Mouse (Mus musculus) midbrain, embryonic 10.5 days (tissue): ENCODE data around the gene Agbl4. TPM values are rescaled to one million over a fixed set of nuclear protein-coding genes. Genes with fewer than 3 reads are reported as not detected.

Experiments
- DNase-seq: peaks from one replicate; pipeline ENCODE4 v3.0.0-alpha.2; 2017; ENCODE audit warnings: low spot score
- H3K27ac ChIP-seq: fragments of 300-500 bp; sonication (generic); replicated peaks from 2 replicates; pipeline ENCODE4 v1.5.1; 2016; ENCODE audit warnings: mild to moderate bottlenecking
- H3K27me3 ChIP-seq: fragments of 300-500 bp; sonication (generic); 2 replicates; pipeline ENCODE4 v1.6.1; 2016; ENCODE audit warnings: low read depth, mild to moderate bottlenecking; ENCODE audit not compliant: poor library complexity, severe bottlenecking
- H3K36me3 ChIP-seq: fragments of 300-500 bp; sonication (generic); 2 replicates; pipeline ENCODE4 v1.6.1; 2016; ENCODE audit warnings: mild to moderate bottlenecking, moderate library complexity
- H3K4me1 ChIP-seq: fragments of 300-500 bp; sonication (generic); 2 replicates; pipeline ENCODE4 v1.6.1; 2016
- H3K4me3 ChIP-seq: fragments of 300-500 bp; sonication (generic); 2 replicates; pipeline ENCODE4 v1.5.1; 2016; ENCODE audit warnings: mild to moderate bottlenecking, moderate library complexity
- H3K9me3 ChIP-seq: fragments of 300-500 bp; sonication (generic); replicated peaks from 2 replicates; pipeline ENCODE4 v1.6.1; 2016; ENCODE audit warnings: mild to moderate bottlenecking
- WGBS: fragments of 180-500 bp; shearing (Covaris S2); methylation state at CpG from one replicate; pipeline ENCODE4 v1.1.7; 2016; 5-methylcytosine and 5-hydroxymethylcytosine counted together
- polyA plus RNA-seq: library from polyadenylated mRNA; unstranded; fragments of >200 nt; fragmentation: Nextera tagmentation; extraction: Ambion mirVana; gene quantifications from 2 replicates; pipeline ENCODE4 v1.2.1, GENCODE M21; 2016

Agbl4 gene
- polyA plus RNA-seq, 1 experiment from 2014 or later: 0.64 TPM

DNA sequence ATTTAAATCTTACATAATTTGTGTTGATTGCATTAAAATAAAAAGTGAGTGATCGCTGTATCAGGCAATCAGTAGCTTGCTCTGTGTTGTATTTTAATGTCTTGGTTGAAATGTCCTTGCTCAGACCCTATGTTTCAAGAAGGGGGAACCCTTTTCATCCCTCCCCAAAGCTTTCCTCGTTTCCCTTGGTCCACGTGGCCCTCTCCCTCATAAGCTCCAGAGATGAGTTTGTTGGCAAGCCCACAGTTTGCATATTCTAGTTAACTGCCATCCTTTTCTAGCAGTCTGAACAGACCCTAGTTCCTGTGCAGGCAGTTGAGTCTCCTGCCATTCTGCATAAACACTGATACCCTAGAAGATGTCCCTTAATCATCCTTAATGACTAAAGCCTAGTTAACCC lies 1050.5 kb downstream of the Agbl4 start:
- Histone ChIP-seq H3K4me3 (no peak overlapping the region), H3K27ac (no peak overlapping the region), H3K36me3 (peaks cover 60% of the 10 kb centered on the region), H3K27me3 (peaks cover 32% of the 10 kb centered on the region), H3K4me1 (peaks cover 23% of the 10 kb centered on the region), H3K9me3 (no peaks in the 10 kb centered on the region)
- 90% methylated on average over 3 of the region's 3 CpGs for WGBS
- no peak for DNase-seq

GRCm38 (mm10) chr4:111448586-111448985 lies 1051.1 kb downstream of the Agbl4 start:
- Histone ChIP-seq H3K4me3 (no peak overlapping the region), H3K36me3 (peaks cover 60% of the 10 kb centered on the region), H3K9me3 (no peaks in the 10 kb centered on the region), H3K27ac (no peak overlapping the region), H3K27me3 (peaks cover 28% of the 10 kb centered on the region), H3K4me1 (peaks cover 16% of the 10 kb centered on the region)
- DNase-seq: no peak
- 98% methylated on average over 4 of the region's 4 CpGs for WGBS

DNA sequence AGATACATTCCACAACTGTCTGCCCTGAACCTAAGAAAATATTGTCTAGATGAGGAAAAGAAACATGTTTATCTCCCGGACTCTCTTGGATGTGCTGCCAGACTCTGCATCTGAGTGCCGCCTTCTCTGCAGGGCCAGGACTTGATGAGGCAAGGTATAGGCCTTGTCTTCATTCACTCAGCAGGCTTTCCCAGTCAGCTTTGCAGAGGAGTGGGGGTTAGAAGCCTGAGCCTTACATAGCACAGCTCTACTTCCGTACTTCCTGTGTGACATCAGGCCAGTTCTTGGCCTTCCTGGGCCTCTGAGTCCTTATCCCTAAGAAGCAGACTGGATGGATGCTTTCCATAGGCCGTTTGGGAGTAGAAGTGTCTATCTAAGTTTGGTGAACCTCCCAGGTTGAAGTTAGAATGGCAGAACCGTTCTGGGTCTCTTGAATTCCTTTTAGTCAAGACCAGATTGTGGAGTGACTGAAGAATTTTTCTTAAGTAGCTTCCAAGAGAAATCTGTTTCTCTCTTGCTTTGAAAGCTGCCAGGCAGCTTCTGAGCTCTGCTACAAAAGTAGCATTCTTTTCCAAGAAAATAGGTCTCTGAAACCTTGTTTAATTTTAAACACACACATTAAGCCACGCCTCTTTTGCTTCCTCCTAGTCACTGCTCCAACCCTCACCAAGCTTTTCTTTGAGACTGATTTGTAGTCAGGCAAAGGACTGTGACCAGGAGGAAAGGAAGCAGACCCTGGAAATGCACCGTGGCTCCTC lies 1052.2 kb downstream of the Agbl4 start:
- peaks cover 70% of the 10 kb centered on the region for H3K36me3 ChIP-seq
- 74% methylated on average over 7 of the region's 7 CpGs for WGBS

DNA sequence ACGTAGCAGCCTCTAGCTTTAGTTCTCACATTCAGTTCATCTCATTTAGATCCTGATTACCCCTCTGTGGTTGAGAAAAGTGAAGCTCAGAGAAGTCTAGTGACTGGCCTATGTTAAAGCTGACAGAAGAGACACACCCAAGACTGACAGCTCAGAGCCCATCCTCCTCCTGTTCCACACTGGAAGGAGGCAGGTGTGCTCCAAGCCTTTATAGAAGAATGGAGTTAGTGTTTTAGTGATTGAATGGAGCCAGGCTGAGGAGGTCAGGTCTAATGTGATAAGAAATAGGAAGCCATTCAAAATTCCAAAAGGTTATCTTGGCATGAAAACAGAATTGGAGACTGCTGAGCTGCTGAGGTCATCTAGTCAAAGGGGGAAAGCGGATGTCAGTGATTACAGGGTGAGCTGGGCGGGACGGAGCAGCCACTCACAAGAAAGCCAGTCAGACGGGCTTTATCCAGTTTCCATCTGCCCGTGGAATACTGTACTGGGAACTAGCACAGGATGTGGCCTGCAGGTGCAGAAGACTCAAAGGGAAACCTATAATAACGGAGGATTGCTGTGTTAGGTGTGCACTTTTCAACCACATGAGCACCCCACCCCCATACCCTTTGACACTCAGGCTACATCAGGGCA lies 1053.9 kb downstream of the Agbl4 start:
- Histone ChIP-seq H3K27me3 (peaks cover 17% of the 10 kb centered on the region), H3K4me1 (no peaks in the 10 kb centered on the region), H3K27ac (no peak overlapping the region), H3K4me3 (no peak overlapping the region), H3K9me3 (no peaks in the 10 kb centered on the region), H3K36me3 (peaks cover 79% of the 10 kb centered on the region)
- no peak for DNase-seq
- 91% methylated on average over 7 of the region's 7 CpGs for WGBS

More for the DNA sequence above, 1052.2 kb downstream of the Agbl4 start:
- Histone ChIP-seq H3K27ac (no peak overlapping the region), H3K27me3 (peaks cover 28% of the 10 kb centered on the region), H3K9me3 (no peaks in the 10 kb centered on the region), H3K4me3 (no peak overlapping the region), H3K4me1 (peaks cover 6% of the 10 kb centered on the region)
- no peak for DNase-seq

DNA sequence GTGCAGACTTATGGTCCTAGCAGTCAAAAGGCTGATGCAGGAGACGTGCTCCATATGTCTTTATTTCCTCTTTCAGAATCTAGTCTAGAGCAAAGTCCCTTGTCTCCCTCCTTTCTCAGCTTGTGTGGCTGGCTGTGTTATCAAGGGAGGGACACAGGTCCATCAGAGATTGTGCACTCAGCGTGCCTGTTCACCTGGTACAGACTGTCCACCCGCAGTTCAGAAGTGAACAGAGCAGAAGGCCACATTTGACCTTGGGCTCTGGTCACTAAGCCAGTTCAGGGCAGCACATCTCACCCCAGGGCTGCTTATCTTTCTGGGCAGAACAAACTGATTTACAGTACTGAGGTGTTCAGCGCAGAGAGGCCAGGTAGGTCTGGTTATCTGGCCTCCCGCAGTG lies 1054.7 kb downstream of the Agbl4 start:
- Histone ChIP-seq H3K36me3 (peaks cover 78% of the 10 kb centered on the region), H3K9me3 (no peaks in the 10 kb centered on the region), H3K27ac (no peak overlapping the region), H3K4me1 (no peaks in the 10 kb centered on the region), H3K27me3 (peaks cover 9% of the 10 kb centered on the region; the same call in 1 of the 2 replicates), H3K4me3 (no peak overlapping the region)
- DNase-seq: no peak
- 95% methylated on average over 5 of the region's 5 CpGs for WGBS

DNA sequence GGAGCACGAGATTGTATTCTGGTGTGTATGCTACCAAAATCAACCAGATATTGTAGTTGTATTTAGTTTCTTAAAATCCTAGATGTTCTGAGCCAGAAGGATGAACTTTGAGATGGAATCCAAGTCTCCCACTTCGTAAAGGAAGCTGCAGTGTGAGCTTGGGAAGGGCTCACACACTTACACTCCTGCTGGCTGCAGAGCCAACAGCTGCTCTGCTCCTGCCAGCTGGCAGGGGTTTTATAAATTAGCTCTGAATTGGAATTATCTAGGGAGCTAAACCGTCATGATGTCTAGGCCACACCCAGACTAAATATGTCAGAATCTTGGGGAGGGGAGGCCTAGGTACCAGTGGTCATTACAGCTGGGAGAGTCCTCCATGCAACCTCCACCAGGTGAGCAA lies 1055.8 kb downstream of the Agbl4 start:
- Histone ChIP-seq H3K36me3 (peaks cover 79% of the 10 kb centered on the region), H3K9me3 (no peaks in the 10 kb centered on the region)
- WGBS: 89% methylated on average over 3 of the region's 3 CpGs

DNA sequence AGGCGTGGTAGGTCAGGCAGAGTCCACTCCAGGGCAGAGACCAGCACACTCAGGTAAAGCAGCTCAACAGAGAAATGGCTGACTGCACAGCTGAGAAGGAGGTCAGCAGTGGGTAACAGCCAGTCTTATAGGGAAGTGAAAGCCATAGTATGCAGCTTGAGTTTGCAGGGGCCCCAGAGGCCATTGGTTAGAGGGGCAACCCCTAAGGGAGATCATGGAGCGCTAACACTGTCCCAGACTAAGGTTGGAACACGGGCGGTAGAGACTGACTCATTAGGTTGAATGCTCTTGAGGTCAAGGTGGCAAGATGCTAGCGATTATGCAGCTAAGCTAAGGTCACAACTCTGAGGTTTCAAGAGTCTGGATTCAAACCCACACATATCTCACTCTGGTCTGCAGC lies 1058.2 kb downstream of the Agbl4 start:
- WGBS: 91% methylated on average over 5 of the region's 5 CpGs

More for the DNA sequence above, 1055.8 kb downstream of the Agbl4 start:
- no peaks in the 10 kb centered on the region for H3K4me1 ChIP-seq
- H3K4me3 ChIP-seq: no peak overlapping the region
- no peaks in the 10 kb centered on the region for H3K27me3 ChIP-seq
- no peak overlapping the region for H3K27ac ChIP-seq
- no peak for DNase-seq

GRCm38 (mm10) chr4:111457568-111457967 lies 1060.1 kb downstream of the Agbl4 start:
- Histone ChIP-seq H3K27ac (no peak overlapping the region), H3K27me3 (no peaks in the 10 kb centered on the region), H3K9me3 (no peaks in the 10 kb centered on the region), H3K4me3 (no peak overlapping the region), H3K4me1 (no peaks in the 10 kb centered on the region), H3K36me3 (peaks cover 74% of the 10 kb centered on the region)
- 89% methylated on average over 5 of the region's 5 CpGs for whole genome bisulfite sequencing
- DNase-seq: no peak

More for the DNA sequence above, 1058.2 kb downstream of the Agbl4 start:
- Histone ChIP-seq H3K27me3 (no peaks in the 10 kb centered on the region), H3K27ac (no peak overlapping the region), H3K9me3 (no peaks in the 10 kb centered on the region), H3K36me3 (peaks cover 82% of the 10 kb centered on the region), H3K4me1 (no peaks in the 10 kb centered on the region), H3K4me3 (no peak overlapping the region)
- DNase-seq: no peak

GRCm38 (mm10) chr4:111467293-111467773 lies 1069.9 kb downstream of the Agbl4 start:
- H3K9me3 ChIP-seq: no peaks in the 10 kb centered on the region
- H3K4me1 ChIP-seq: no peaks in the 10 kb centered on the region
- H3K27me3 ChIP-seq: no peaks in the 10 kb centered on the region; the same call in 1 of the 2 replicates
- no peak for DNase-seq
- H3K36me3 ChIP-seq: no peaks in the 10 kb centered on the region
- WGBS: 88% methylated on average over 2 of the region's 2 CpGs
- no peak overlapping the region for H3K4me3 ChIP-seq
- no peak overlapping the region for H3K27ac ChIP-seq

GRCm38 (mm10) chr4:111467796-111468195 lies 1070.3 kb downstream of the Agbl4 start:
- no peaks in the 10 kb centered on the region for H3K4me1 ChIP-seq
- no peak overlapping the region for H3K4me3 ChIP-seq
- no peak overlapping the region for H3K27ac ChIP-seq
- H3K36me3 ChIP-seq: no peaks in the 10 kb centered on the region
- no peaks in the 10 kb centered on the region; the same call in 1 of the 2 replicates for H3K27me3 ChIP-seq
- 85% methylated on average over 4 of the region's 4 CpGs for WGBS
- no peak for DNase-seq
- no peaks in the 10 kb centered on the region for H3K9me3 ChIP-seq

GRCm38 (mm10) chr4:111469847-111470246 lies 1072.4 kb downstream of the Agbl4 start:
- no peak overlapping the region for H3K4me3 ChIP-seq
- DNase-seq: no peak
- no peaks in the 10 kb centered on the region for H3K9me3 ChIP-seq
- no peaks in the 10 kb centered on the region; the same call in 1 of the 2 replicates for H3K27me3 ChIP-seq
- H3K4me1 ChIP-seq: 0 out of 2 replicates have a peak, but pooled peaks cover 4% of the 10 kb centered on the region
- H3K27ac ChIP-seq: no peak overlapping the region
- 85% methylated on average over 2 of the region's 2 CpGs for WGBS
- no peaks in the 10 kb centered on the region for H3K36me3 ChIP-seq

DNA sequence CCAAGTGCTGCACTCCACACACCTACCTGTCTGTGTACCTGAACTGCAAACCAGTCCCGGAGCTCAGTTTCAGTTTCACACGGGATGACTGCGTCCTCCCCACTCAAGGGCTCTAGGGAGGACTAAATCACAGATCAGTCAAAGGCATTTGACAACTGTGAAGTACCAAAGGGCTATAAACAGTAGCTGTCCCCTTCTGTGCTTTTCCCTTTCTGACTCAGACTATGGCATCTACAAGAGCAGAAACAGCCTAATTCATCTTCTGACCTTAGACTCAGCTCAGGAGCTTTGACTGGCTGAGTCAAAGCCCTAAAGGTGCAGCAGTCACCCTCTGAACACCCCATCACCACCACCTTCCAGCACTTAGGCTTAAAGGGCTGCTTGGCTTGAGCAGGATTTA lies 1074.3 kb downstream of the Agbl4 start:
- H3K27me3 ChIP-seq: peaks cover 8% of the 10 kb centered on the region; the same call in 1 of the 2 replicates
- DNase-seq: no peak
- no peak overlapping the region for H3K4me3 ChIP-seq
- H3K9me3 ChIP-seq: no peaks in the 10 kb centered on the region
- H3K36me3 ChIP-seq: no peaks in the 10 kb centered on the region
- peaks cover 10% of the 10 kb centered on the region for H3K4me1 ChIP-seq
- no peak overlapping the region for H3K27ac ChIP-seq
- WGBS: 92% methylated on average over 3 of the region's 3 CpGs

DNA sequence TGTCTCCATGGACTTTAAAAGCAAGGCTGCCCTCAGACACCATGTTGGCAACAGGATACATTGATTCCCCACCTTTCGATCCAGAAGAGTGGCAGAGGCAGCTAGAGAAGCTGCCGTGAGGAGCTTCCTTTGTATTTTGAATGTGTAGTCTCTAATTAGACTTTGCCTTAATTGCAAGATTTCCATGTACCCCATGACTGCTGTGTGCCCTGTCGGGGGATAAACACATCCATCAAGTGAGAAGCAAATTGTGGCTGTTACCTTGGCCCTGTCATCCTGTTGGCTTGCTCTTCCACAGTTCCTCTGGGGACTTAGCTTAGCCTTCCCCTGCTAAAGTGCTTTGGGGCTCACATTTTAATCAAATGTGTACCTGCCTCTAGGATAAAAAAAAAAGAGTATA lies 1075.0 kb downstream of the Agbl4 start:
- DNase-seq: no peak
- H3K4me3 ChIP-seq: no peak overlapping the region
- 85% methylated on average over 3 of the region's 3 CpGs for WGBS

More for the DNA sequence above, 1075.0 kb downstream of the Agbl4 start:
- no peaks in the 10 kb centered on the region for H3K36me3 ChIP-seq
- H3K4me1 ChIP-seq: peaks cover 11% of the 10 kb centered on the region
- no peaks in the 10 kb centered on the region for H3K9me3 ChIP-seq
- H3K27me3 ChIP-seq: peaks cover 13% of the 10 kb centered on the region; the same call in 1 of the 2 replicates
- H3K27ac ChIP-seq: no peak overlapping the region
